Mouse (Mus musculus) neural tube, embryonic 15.5 days (tissue): ENCODE measurements around the gene Afmid. TPM values are rescaled to one million over a fixed set of nuclear protein-coding genes. Genes with fewer than 3 reads are reported as not detected.

Experiments used
- ATAC-seq: fragments of 200-750 bp; cut with Nextera tagmentation; 2 replicates; pipeline ENCODE4 v1.8.0; 2017; ENCODE audit warnings: mild to moderate bottlenecking, moderate TSS enrichment, moderate library complexity; ENCODE audit not compliant: low FRiP score
- H3K27ac ChIP-seq: fragments of 300-500 bp; sonication (generic); replicated peaks from 2 replicates; pipeline ENCODE4 v1.5.1; 2015; ENCODE audit warnings: mild to moderate bottlenecking, inconsistent platforms
- H3K27me3 ChIP-seq: fragments of 300-500 bp; sonication (generic); replicated peaks from 2 replicates; pipeline ENCODE4 v1.6.1; 2015; ENCODE audit warnings: inconsistent platforms
- H3K36me3 ChIP-seq: fragments of 300-500 bp; sonication (generic); 2 replicates; pipeline ENCODE4 v1.6.1; 2015; ENCODE audit warnings: inconsistent platforms
- H3K4me1 ChIP-seq: fragments of 300-500 bp; sonication (generic); 2 replicates; pipeline ENCODE4 v1.6.1; 2015; ENCODE audit warnings: inconsistent platforms
- H3K4me2 ChIP-seq: fragments of 300-500 bp; sonication (generic); 2 replicates; pipeline ENCODE4 v1.6.1; 2015; ENCODE audit warnings: inconsistent platforms, mild to moderate bottlenecking, moderate library complexity
- H3K4me3 ChIP-seq: fragments of 300-500 bp; sonication (generic); replicated peaks from 2 replicates; pipeline ENCODE4 v1.5.1; 2015; ENCODE audit warnings: mild to moderate bottlenecking, inconsistent platforms
- H3K9ac ChIP-seq: fragments of 300-500 bp; sonication (generic); replicated peaks from 2 replicates; pipeline ENCODE4 v1.6.1; 2015; ENCODE audit warnings: mild to moderate bottlenecking, inconsistent platforms
- H3K9me3 ChIP-seq: fragments of 300-500 bp; sonication (generic); replicated peaks from 2 replicates; pipeline ENCODE4 v1.6.1; 2016; ENCODE audit warnings: inconsistent platforms
- WGBS: fragments of 180-500 bp; shearing (Covaris S2); methylation state at CpG from one replicate; pipeline ENCODE4 v1.1.7; 2015; ENCODE audit warnings: mixed read lengths; 5-methylcytosine and 5-hydroxymethylcytosine counted together
- polyA plus RNA-seq: library from polyadenylated mRNA; unstranded; fragments of >200 nt; fragmentation: Nextera tagmentation; extraction: Ambion mirVana; gene quantifications from 2 replicates; pipeline ENCODE4 v1.2.1, GENCODE M21; 2015

Gene Afmid
- polyA plus RNA-seq, 1 experiment from 2014 or later: 6.0 TPM

GRCm38 (mm10) chr11:117857462-117857861 is 31.7 kb downstream of the Afmid start:
- Histone ChIP-seq H3K9me3 (no peaks in the 10 kb centered on the region), H3K4me3 (no peak overlapping the region), H3K4me1 (peaks cover 11% of the 10 kb centered on the region), H3K9ac (no peak overlapping the region), H3K36me3 (no peaks in the 10 kb centered on the region; the same call in 1 of the 2 replicates), H3K27me3 (peaks cover 31% of the 10 kb centered on the region), H3K27ac (no peak overlapping the region), H3K4me2 (no peak overlapping the region)
- ATAC-seq: no peak
- 95% methylated on average over 10 of the region's 10 CpGs for WGBS

DNA sequence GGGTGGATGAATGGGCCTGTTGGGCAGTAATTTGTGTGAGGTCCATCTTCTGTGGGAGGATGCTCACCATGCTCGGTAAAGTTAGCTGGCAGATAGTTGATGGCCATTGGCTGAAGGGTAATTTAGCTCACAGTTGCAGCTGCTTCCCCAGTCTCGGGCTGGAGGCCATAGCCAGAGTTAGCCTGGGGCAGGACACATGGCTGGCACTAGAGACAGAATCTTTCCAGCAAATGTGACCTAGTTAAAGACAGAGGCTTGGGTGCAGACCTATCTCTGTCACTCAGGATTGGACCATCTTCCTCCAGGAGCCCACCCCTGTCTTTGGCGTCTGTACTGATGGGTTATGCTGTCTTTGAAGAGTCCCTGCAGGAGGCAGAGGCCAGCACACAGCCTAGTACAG is 32.7 kb downstream of the Afmid start:
- H3K9ac ChIP-seq: no peak overlapping the region
- no peak overlapping the region for H3K4me2 ChIP-seq
- H3K9me3 ChIP-seq: no peaks in the 10 kb centered on the region
- no peak overlapping the region for H3K27ac ChIP-seq
- no peaks in the 10 kb centered on the region; the same call in 1 of the 2 replicates for H3K36me3 ChIP-seq
- WGBS: 21% methylated on average over 3 of the region's 3 CpGs
- peaks cover 13% of the 10 kb centered on the region for H3K4me1 ChIP-seq
- no peak overlapping the region for H3K4me3 ChIP-seq
- peaks cover 32% of the 10 kb centered on the region for H3K27me3 ChIP-seq
- ATAC-seq: no peak

GRCm38 (mm10) chr11:117860601-117861000 is 34.9 kb downstream of the Afmid start, which contains the start of gene Tmem235:
TSS of gene Tmem235 (plus strand) at chr11:117860752.
- Histone ChIP-seq H3K27ac (no peak within 1 kb of the TSS), H3K4me3 (no peak within 1 kb of the TSS), H3K4me2 (peak within 1 kb of the TSS; percentile 26; the same call in 1 of the 2 replicates), H3K27me3 (peaks cover 32% of the 10 kb centered on the region), H3K9me3 (no peaks in the 10 kb centered on the region), H3K9ac (0 out of 2 replicates have a peak within 1 kb of the TSS, but pooled peaks have one; percentile 14), H3K4me1 (peaks cover 13% of the 10 kb centered on the region), H3K36me3 (no peaks in the 10 kb centered on the region)
- 4% methylated on average over 23 of the region's 23 CpGs for WGBS
- no peak for ATAC-seq

- H3K4me3 ChIP-seq: no peak overlapping the region
Measured at GRCm38 (mm10) chr11:117863174-117863856, 37.6 kb downstream of the Afmid start.

GRCm38 (mm10) chr11:117864805-117865204 is 39.1 kb downstream of the Afmid start:
- WGBS: 62% methylated on average over 2 of the region's 2 CpGs
- peaks cover 25% of the 10 kb centered on the region for H3K4me1 ChIP-seq
- no peaks in the 10 kb centered on the region for H3K36me3 ChIP-seq
- no peak overlapping the region for H3K4me3 ChIP-seq
- ATAC-seq: no peak
- no peak overlapping the region for H3K27ac ChIP-seq
- no peak overlapping the region for H3K9ac ChIP-seq
- no peak overlapping the region for H3K4me2 ChIP-seq
- peaks cover 25% of the 10 kb centered on the region for H3K27me3 ChIP-seq
- no peaks in the 10 kb centered on the region for H3K9me3 ChIP-seq

More at GRCm38 (mm10) chr11:117863174-117863856, 37.6 kb downstream of the Afmid start:
- Histone ChIP-seq H3K27ac (no peak overlapping the region), H3K36me3 (no peaks in the 10 kb centered on the region), H3K27me3 (peaks cover 32% of the 10 kb centered on the region), H3K9ac (no peak overlapping the region), H3K4me2 (no peak overlapping the region), H3K4me1 (peaks cover 25% of the 10 kb centered on the region), H3K9me3 (no peaks in the 10 kb centered on the region)
- WGBS: 40% methylated on average over 11 of the region's 11 CpGs
- no peak for ATAC-seq

DNA sequence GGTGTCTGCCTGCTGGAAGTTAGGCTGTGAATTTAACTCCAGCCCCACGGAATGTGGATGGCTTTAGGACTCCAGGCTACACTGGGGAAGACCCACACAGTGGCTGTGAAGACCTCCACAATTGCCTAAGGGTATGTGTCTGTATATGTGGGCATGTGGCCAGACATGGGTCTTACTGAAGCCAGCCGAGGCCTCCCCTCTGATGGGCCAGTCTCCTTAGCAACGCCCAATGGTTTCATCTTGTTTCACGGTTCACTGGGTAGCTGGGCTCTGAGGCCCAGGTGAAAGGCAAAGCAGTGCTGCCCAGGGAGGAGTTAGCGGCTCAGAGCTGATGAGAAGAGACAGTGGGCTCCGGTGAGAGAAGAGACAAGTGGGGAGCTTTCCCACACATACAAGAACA is 40.3 kb downstream of the Afmid start:
- Histone ChIP-seq H3K36me3 (no peaks in the 10 kb centered on the region), H3K9ac (no peak overlapping the region; the same call in 1 of the 2 replicates), H3K4me1 (peaks cover 18% of the 10 kb centered on the region), H3K9me3 (no peaks in the 10 kb centered on the region), H3K27ac (peak overlapping the region; percentile 13; the same call in 1 of the 2 replicates), H3K4me3 (no peak overlapping the region), H3K27me3 (peaks cover 13% of the 10 kb centered on the region), H3K4me2 (no peak overlapping the region)
- WGBS: 7% methylated on average over 6 of the region's 6 CpGs
- no peak for ATAC-seq

- 0 out of 2 replicates have a peak, but pooled peaks have one; percentile 17 for ATAC-seq
Measured at GRCm38 (mm10) chr11:117870688-117871365, 45.1 kb downstream of the Afmid start.

GRCm38 (mm10) chr11:117871376-117871775 is 45.7 kb downstream of the Afmid start:
- Histone ChIP-seq H3K27ac (no peak overlapping the region), H3K9me3 (no peaks in the 10 kb centered on the region), H3K4me2 (no peak overlapping the region), H3K4me1 (peaks cover 30% of the 10 kb centered on the region), H3K4me3 (no peak overlapping the region), H3K27me3 (no peaks in the 10 kb centered on the region; the same call in 1 of the 2 replicates), H3K36me3 (no peaks in the 10 kb centered on the region), H3K9ac (no peak overlapping the region)
- no peak for ATAC-seq
- WGBS: 76% methylated on average over 5 of the region's 5 CpGs

More at GRCm38 (mm10) chr11:117870688-117871365, 45.1 kb downstream of the Afmid start:
- H3K9me3 ChIP-seq: no peaks in the 10 kb centered on the region
- WGBS: 37% methylated on average over 12 of the region's 12 CpGs
- H3K9ac ChIP-seq: 0 out of 2 replicates have a peak overlapping the region, but pooled peaks have one; percentile 20
- H3K27me3 ChIP-seq: no peaks in the 10 kb centered on the region; the same call in 1 of the 2 replicates
- no peak overlapping the region; the same call in 1 of the 2 replicates for H3K4me2 ChIP-seq
- no peak overlapping the region for H3K27ac ChIP-seq
- no peak overlapping the region for H3K4me3 ChIP-seq
- peaks cover 35% of the 10 kb centered on the region for H3K4me1 ChIP-seq
- H3K36me3 ChIP-seq: no peaks in the 10 kb centered on the region

DNA sequence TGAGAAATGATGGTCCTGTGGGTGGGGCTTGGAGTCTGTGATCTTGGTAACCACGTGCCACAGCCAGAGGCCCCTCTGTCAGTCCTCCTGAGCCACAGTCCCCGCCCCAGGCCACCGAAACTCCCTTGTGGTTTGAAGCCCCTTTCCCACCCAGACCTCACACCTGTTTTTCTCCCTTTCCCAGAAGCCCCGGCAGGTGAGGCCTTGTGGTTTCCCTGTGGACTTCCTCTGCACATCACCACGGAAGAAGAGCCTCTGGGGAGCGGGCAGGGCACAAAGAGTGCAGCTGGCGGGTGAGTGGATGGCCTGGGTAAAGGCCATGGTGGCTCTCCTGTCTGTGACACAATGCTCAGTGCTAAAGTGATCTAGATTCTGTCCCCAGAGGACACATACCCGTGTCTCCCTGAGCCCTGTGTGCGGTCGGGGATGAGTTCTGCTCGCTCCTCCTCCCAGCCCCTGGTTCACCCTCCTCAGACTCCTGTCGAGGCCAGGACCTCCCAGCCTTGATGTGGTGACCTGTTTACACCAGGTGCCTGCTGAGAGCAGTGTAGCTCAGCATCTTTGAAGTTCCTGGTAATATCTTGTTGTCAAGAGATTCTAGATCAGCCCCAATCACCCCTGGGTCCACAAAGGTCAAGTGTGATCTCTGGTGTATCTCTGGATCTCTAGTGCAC is 46.3 kb downstream of the Afmid start:
- no peaks in the 10 kb centered on the region for H3K9me3 ChIP-seq
- WGBS: 56% methylated on average over 12 of the region's 12 CpGs
- H3K4me1 ChIP-seq: peaks cover 26% of the 10 kb centered on the region
- H3K36me3 ChIP-seq: no peaks in the 10 kb centered on the region
- no peak overlapping the region for H3K9ac ChIP-seq
- no peak overlapping the region for H3K27ac ChIP-seq
- H3K4me3 ChIP-seq: peak overlapping the region; percentile 67; the same call in 1 of the 2 replicates
- ATAC-seq: no peak
- no peaks in the 10 kb centered on the region; the same call in 1 of the 2 replicates for H3K27me3 ChIP-seq
- H3K4me2 ChIP-seq: peak overlapping the region; percentile 98

GRCm38 (mm10) chr11:117872861-117873608 is 47.3 kb downstream of the Afmid start, which contains the start of gene Tha1:
TSS of gene Tha1 (minus strand) at chr11:117873481.
- peak; percentile 78 for ATAC-seq
- Histone ChIP-seq H3K9me3 (no peaks in the 10 kb centered on the region), H3K9ac (peak within 1 kb of the TSS; percentile 69), H3K4me2 (peak within 1 kb of the TSS; percentile 98), H3K4me1 (peaks cover 31% of the 10 kb centered on the region), H3K4me3 (peak within 1 kb of the TSS; percentile 67), H3K27ac (peak within 1 kb of the TSS; percentile 42), H3K36me3 (no peaks in the 10 kb centered on the region), H3K27me3 (no peaks in the 10 kb centered on the region; the same call in 1 of the 2 replicates)
- 2% methylated on average over 51 of the region's 51 CpGs for WGBS

DNA sequence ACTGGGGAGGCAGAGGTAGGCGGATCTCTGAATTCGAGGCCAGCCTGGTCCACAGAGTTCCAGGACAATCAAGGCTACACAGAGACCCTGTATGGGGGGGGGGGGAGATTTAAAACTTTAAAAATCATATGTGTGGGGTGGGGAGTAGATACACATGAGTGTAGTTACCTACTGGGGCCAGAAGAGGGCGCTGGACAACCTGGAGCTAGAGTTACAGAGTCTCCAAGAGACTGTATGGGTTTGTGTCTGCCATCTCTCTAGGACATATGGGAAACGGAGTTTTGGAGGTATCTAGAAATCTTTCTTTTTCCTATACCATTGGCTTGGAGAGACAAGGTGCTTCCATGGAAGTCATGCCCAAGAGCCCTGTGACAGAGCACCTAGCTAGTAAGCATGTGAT is 48.7 kb downstream of the Afmid start:
- no peak for ATAC-seq
- no peak overlapping the region for H3K27ac ChIP-seq
- WGBS: 59% methylated on average over 4 of the region's 4 CpGs

More for the DNA sequence above, 48.7 kb downstream of the Afmid start:
- H3K4me2 ChIP-seq: no peak overlapping the region
- H3K9ac ChIP-seq: no peak overlapping the region
- no peaks in the 10 kb centered on the region for H3K36me3 ChIP-seq
- H3K4me1 ChIP-seq: peaks cover 42% of the 10 kb centered on the region
- H3K4me3 ChIP-seq: no peak overlapping the region
- H3K27me3 ChIP-seq: no peaks in the 10 kb centered on the region; the same call in 1 of the 2 replicates
- no peaks in the 10 kb centered on the region for H3K9me3 ChIP-seq
